Mouse (Mus musculus): ENCODE measurements around the gene Tmem178b. TPM values are rescaled to one million over a fixed set of nuclear protein-coding genes. Genes with fewer than 3 reads are reported as not detected.

Gene Tmem178b
- polyA plus RNA-seq, 1 experiment from 2014 or later: 1.2 TPM

DNA sequence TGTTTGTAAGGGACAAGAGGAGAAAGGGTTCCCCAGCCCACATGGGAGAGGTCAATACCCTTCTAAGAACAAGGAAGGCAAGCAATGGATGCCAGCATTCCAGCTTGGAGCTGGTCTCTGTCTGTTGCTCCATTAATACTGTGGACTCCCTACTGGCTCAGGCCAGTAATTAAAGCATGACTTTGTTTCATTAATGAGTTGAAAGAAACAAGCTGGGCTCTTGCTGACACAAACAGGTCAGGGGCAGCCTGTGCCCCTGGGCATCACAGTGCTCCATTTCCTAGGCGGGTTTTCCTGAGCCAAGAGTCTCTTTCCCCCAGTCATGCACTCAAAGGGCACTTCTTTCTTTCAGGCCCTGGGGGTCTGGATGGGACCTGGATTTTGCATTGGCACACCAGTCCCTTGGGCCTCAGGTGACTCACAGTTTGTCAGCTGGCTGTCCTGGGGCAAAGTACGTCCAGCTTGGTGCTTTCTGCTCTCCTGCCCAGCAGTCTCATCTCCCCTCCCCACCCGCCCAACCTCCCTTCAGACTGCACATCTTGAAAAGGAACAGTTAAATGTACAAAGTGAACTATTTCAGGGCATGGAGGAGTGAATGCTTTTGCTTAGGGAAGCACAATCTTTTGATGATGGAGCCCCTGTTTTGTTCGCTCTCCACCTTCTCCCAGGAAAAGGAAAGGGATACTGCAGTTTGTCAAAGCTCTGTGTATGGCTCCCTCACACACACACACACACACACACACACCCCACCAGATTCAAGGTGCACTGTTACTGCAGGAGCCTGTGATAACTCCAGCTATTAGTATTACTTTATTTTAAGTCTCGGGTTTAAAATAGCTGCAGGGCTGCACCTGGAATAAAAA, 188.5 kb downstream of the Tmem178b start:
- no peak overlapping the region for H3K9ac ChIP-seq (ENCODE audit: low read length)
- no peak overlapping the region for H3K4me3 ChIP-seq (replicated peaks; ENCODE audit: low read length)
- H3K4me2 ChIP-seq (ENCODE audit: low read depth, low read length): no peak overlapping the region
- H3K4me1 ChIP-seq (ENCODE audit: control insufficient read depth, insufficient read depth, low read length): no peaks in the 10 kb centered on the region
- no peaks in the 10 kb centered on the region for H3K9me3 ChIP-seq (replicated peaks; ENCODE audit: control insufficient read depth, low read length)
- no peaks in the 10 kb centered on the region for H3K27me3 ChIP-seq (ENCODE audit: control insufficient read depth, insufficient read depth, low read length)
- H3K27ac ChIP-seq (ENCODE audit: low read length): no peak overlapping the region
- WGBS: 73% methylated on average over 5 of the region's 5 CpGs
- no peaks in the 10 kb centered on the region for H3K36me3 ChIP-seq (ENCODE audit: control insufficient read depth, insufficient read depth, low read length)
- no peak for ATAC-seq (ENCODE audit: insufficient read depth, low FRiP score)

DNA sequence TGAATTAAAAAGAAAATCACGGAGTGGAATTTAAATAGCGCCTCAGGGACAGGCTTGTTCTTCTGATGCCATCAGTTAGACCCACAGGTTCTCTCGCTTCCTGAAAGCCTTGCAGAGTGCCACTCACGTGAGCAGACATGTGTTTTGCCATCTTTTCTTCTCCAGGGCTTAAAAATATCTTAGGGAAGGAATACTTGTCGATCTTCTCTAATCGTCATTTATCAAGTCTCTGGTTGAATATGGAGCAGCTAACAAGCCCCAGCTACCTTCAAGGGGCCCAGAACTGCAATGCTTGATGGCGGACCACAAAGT, 189.1 kb downstream of the Tmem178b start:
- 87% methylated on average over 7 of the region's 7 CpGs for WGBS
- H3K4me2 ChIP-seq (ENCODE audit: low read depth, low read length): no peak overlapping the region
- no peak for ATAC-seq (ENCODE audit: insufficient read depth, low FRiP score)
- no peaks in the 10 kb centered on the region for H3K4me1 ChIP-seq (ENCODE audit: control insufficient read depth, insufficient read depth, low read length)
- H3K4me3 ChIP-seq (replicated peaks; ENCODE audit: low read length): no peak overlapping the region
- H3K9ac ChIP-seq (ENCODE audit: low read length): no peak overlapping the region
- H3K36me3 ChIP-seq (ENCODE audit: control insufficient read depth, insufficient read depth, low read length): no peaks in the 10 kb centered on the region
- H3K9me3 ChIP-seq (replicated peaks; ENCODE audit: control insufficient read depth, low read length): no peaks in the 10 kb centered on the region
- no peaks in the 10 kb centered on the region for H3K27me3 ChIP-seq (ENCODE audit: control insufficient read depth, insufficient read depth, low read length)
- no peak overlapping the region for H3K27ac ChIP-seq (ENCODE audit: low read length)

DNA sequence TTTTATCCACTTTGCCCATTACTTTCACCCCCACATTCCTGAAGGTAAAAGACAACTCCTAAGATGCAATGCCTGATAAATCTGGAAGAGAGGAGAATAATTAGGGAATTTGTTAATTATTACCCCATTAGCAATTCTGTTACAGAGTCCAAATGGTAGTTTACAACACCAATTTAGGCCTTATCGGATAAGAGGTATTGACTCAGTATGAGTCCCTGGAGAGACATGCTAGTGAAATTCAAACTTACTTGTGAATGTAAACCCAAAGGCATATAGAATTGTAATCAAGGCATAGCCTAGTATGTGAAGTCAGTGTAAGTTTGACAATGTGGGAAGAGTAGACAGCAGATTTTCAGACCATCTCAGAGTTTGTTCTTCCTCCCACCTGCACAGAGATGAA, 190.4 kb downstream of the Tmem178b start:
- Histone ChIP-seq H3K4me3 (replicated peaks; ENCODE audit: low read length) (no peak overlapping the region), H3K9ac (ENCODE audit: low read length) (no peak overlapping the region), H3K4me1 (ENCODE audit: control insufficient read depth, insufficient read depth, low read length) (no peaks in the 10 kb centered on the region), H3K4me2 (ENCODE audit: low read depth, low read length) (no peak overlapping the region), H3K27ac (ENCODE audit: low read length) (no peak overlapping the region), H3K36me3 (ENCODE audit: control insufficient read depth, insufficient read depth, low read length) (no peaks in the 10 kb centered on the region), H3K9me3 (replicated peaks; ENCODE audit: control insufficient read depth, low read length) (no peaks in the 10 kb centered on the region), H3K27me3 (ENCODE audit: control insufficient read depth, insufficient read depth, low read length) (no peaks in the 10 kb centered on the region)
- WGBS: 86% methylated on average over 1 of the region's 1 CpGs
- ATAC-seq (ENCODE audit: insufficient read depth, low FRiP score): no peak

DNA sequence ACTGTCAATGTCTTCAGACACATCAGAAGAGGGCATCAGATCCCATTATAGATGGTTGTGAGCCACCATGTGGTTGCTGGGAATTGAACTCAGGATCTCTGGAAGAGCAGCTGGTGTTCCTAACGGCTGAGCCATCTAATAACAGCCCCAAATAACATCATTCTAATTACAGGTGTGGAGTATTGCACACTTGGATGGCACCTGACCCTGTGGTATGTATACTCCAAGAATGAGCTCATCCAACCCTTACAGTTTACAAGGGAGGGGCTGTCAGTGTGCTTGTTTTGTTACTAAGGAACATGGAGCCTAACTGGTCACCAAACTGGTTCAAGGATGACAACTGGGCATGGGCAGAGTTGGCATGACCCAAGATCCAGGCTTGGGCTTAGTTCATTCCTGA, 190.8 kb downstream of the Tmem178b start:
- ATAC-seq (ENCODE audit: insufficient read depth, low FRiP score): no peak
- H3K4me2 ChIP-seq (ENCODE audit: low read depth, low read length): no peak overlapping the region
- H3K27me3 ChIP-seq (ENCODE audit: control insufficient read depth, insufficient read depth, low read length): no peaks in the 10 kb centered on the region
- no peak overlapping the region for H3K4me3 ChIP-seq (replicated peaks; ENCODE audit: low read length)
- WGBS: 74% methylated on average over 1 of the region's 1 CpGs
- H3K36me3 ChIP-seq (ENCODE audit: control insufficient read depth, insufficient read depth, low read length): no peaks in the 10 kb centered on the region
- H3K27ac ChIP-seq (ENCODE audit: low read length): no peak overlapping the region
- no peak overlapping the region for H3K9ac ChIP-seq (ENCODE audit: low read length)
- H3K4me1 ChIP-seq (ENCODE audit: control insufficient read depth, insufficient read depth, low read length): no peaks in the 10 kb centered on the region
- no peaks in the 10 kb centered on the region for H3K9me3 ChIP-seq (replicated peaks; ENCODE audit: control insufficient read depth, low read length)

DNA sequence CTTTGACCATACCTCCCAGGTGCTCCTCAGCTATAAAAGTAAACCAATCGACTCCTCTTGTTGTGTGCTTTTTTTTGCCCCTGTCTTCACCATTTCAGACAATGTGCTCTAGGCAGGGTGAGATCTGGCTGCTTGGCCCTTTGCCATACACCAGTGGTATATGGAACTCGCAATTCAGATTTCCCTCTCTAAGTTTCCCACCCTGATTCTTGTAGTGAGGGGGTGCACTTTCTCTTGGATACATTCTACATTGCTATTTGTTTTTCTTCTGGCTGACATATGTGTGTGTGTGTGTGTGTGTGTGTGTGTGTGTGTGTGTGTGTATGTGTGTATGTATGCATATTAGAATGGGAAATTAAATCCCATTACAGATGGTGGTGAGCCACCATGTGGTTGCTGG, 191.3 kb downstream of the Tmem178b start:
- no peaks in the 10 kb centered on the region for H3K4me1 ChIP-seq (ENCODE audit: control insufficient read depth, insufficient read depth, low read length)
- WGBS: 77% methylated on average over 2 of the region's 2 CpGs
- H3K36me3 ChIP-seq (ENCODE audit: control insufficient read depth, insufficient read depth, low read length): no peaks in the 10 kb centered on the region
- H3K27ac ChIP-seq (ENCODE audit: low read length): no peak overlapping the region
- H3K9ac ChIP-seq (ENCODE audit: low read length): no peak overlapping the region
- no peaks in the 10 kb centered on the region for H3K27me3 ChIP-seq (ENCODE audit: control insufficient read depth, insufficient read depth, low read length)
- no peak for ATAC-seq (ENCODE audit: insufficient read depth, low FRiP score)
- H3K9me3 ChIP-seq (replicated peaks; ENCODE audit: control insufficient read depth, low read length): no peaks in the 10 kb centered on the region
- H3K4me3 ChIP-seq (replicated peaks; ENCODE audit: low read length): no peak overlapping the region
- H3K4me2 ChIP-seq (ENCODE audit: low read depth, low read length): no peak overlapping the region

DNA sequence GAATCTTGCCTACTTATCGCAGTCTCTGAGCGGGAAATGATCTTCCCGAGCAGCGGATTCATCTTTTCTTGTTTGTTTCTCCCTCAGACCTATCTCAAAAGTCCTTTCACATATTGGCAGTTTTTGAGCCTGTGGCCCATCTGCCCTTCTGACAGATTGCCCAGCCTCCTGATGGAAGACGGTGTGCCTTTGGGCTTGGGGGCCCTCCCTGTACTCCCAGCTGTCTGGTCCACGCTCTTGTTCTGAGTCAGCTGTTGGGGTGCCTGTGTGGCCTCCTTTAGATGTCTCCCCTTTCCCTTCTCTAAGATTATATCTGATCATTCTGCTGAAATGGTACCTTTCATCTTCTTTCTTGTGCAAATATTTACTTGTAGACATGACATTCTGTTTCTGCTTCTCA, 195.4 kb downstream of the Tmem178b start:
- Histone ChIP-seq H3K4me1 (ENCODE audit: control insufficient read depth, insufficient read depth, low read length) (no peaks in the 10 kb centered on the region), H3K27ac (ENCODE audit: low read length) (no peak overlapping the region), H3K9ac (ENCODE audit: low read length) (no peak overlapping the region), H3K9me3 (replicated peaks; ENCODE audit: control insufficient read depth, low read length) (no peaks in the 10 kb centered on the region; the same call in 1 of the 2 replicates), H3K4me3 (replicated peaks; ENCODE audit: low read length) (no peak overlapping the region), H3K27me3 (ENCODE audit: control insufficient read depth, insufficient read depth, low read length) (no peaks in the 10 kb centered on the region), H3K4me2 (ENCODE audit: low read depth, low read length) (no peak overlapping the region), H3K36me3 (ENCODE audit: control insufficient read depth, insufficient read depth, low read length) (no peaks in the 10 kb centered on the region)
- ATAC-seq (ENCODE audit: insufficient read depth, low FRiP score): no peak
- WGBS: 31% methylated on average over 6 of the region's 6 CpGs

DNA sequence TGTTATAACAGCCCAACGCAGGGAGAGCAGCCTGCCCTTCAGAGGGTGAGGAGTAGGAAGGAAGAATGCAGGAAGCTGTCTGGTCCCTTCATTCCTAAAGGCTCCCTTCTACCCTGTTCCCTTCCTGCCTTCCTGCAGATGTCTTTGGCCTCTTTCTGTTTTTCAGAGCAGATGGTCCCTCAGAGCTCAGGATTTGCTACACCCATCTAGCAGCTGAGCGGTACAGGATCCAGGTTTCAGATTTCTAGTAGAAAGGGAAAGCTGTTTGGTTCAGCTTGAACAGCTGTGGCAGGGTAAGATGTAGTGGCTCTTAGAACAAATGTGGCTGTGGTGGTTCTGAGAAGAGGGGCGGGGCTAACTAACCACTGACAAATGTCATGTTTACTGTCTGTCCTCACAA, 197.9 kb downstream of the Tmem178b start:
- 0 out of 2 replicates have a peak, but pooled peaks have one; percentile 44 for ATAC-seq (ENCODE audit: insufficient read depth, low FRiP score)
- Histone ChIP-seq H3K4me2 (ENCODE audit: low read depth, low read length) (no peak overlapping the region), H3K4me1 (ENCODE audit: control insufficient read depth, insufficient read depth, low read length) (no peaks in the 10 kb centered on the region), H3K36me3 (ENCODE audit: control insufficient read depth, insufficient read depth, low read length) (no peaks in the 10 kb centered on the region), H3K27me3 (ENCODE audit: control insufficient read depth, insufficient read depth, low read length) (no peaks in the 10 kb centered on the region), H3K4me3 (replicated peaks; ENCODE audit: low read length) (no peak overlapping the region), H3K9ac (ENCODE audit: low read length) (no peak overlapping the region), H3K9me3 (replicated peaks; ENCODE audit: control insufficient read depth, low read length) (no peaks in the 10 kb centered on the region; the same call in 1 of the 2 replicates), H3K27ac (ENCODE audit: low read length) (no peak overlapping the region)
- 22% methylated on average over 3 of the region's 3 CpGs for WGBS

DNA sequence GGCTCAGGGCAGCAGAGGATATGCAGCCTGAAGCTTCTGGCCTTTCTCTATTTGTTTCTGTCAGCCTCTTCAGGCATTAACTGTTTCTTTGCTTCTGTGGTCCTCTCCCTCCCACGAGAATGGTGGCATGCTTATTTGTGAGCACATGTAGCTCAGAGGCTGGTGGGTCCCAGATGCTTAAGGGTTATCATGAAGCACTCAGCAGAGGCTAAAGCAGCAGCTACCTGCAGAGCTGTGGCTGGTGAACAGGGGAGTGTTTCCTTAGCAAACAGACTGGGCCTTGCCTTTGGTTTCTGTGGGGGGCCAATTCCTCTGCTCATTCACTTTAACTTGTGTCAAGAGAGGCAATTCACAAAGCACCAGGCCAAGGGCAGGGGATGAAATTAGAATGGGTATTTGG, 203.0 kb downstream of the Tmem178b start:
- Histone ChIP-seq H3K27ac (ENCODE audit: low read length) (no peak overlapping the region), H3K4me3 (replicated peaks; ENCODE audit: low read length) (no peak overlapping the region), H3K9me3 (replicated peaks; ENCODE audit: control insufficient read depth, low read length) (no peaks in the 10 kb centered on the region), H3K36me3 (ENCODE audit: control insufficient read depth, insufficient read depth, low read length) (no peaks in the 10 kb centered on the region), H3K4me2 (ENCODE audit: low read depth, low read length) (no peak overlapping the region), H3K4me1 (ENCODE audit: control insufficient read depth, insufficient read depth, low read length) (no peaks in the 10 kb centered on the region), H3K9ac (ENCODE audit: low read length) (no peak overlapping the region), H3K27me3 (ENCODE audit: control insufficient read depth, insufficient read depth, low read length) (no peaks in the 10 kb centered on the region)
- 6% methylated on average over 1 of the region's 1 CpGs for WGBS
- no peak; the same call in 1 of the 2 replicates for ATAC-seq (ENCODE audit: insufficient read depth, low FRiP score)

DNA sequence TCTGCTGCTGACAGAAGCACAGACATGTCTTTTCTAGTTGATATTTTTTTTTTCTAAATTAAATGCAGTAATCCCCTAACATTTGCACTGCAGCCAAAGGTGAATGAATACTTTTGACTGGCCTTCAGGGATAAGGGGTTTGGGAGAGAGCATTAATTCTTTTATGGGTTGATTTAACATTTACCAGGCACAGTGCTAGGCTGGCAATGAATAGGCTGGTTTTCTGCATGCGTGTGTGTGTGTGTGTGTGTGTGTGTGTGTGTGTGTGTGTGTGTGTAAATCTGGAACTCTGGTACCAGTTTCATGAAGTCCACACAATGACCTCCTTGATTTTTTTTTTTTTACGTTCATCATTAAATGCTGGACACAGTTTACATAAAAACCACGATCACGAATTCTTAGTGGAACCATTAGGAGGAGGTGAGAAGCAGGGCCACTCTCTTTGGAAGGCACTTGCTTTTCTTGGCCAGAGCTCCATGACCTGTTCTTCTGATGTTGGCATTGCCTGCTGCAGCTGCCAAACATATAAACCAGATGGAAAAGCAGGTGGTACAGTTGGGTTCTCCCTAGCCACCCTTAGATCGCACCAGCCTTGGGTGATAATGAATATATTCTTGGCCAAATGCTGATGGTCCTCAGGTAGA, 203.7 kb downstream of the Tmem178b start:
- Histone ChIP-seq H3K4me2 (ENCODE audit: low read depth, low read length) (no peak overlapping the region), H3K4me1 (ENCODE audit: control insufficient read depth, insufficient read depth, low read length) (no peaks in the 10 kb centered on the region), H3K9ac (ENCODE audit: low read length) (no peak overlapping the region), H3K27me3 (ENCODE audit: control insufficient read depth, insufficient read depth, low read length) (no peaks in the 10 kb centered on the region), H3K9me3 (replicated peaks; ENCODE audit: control insufficient read depth, low read length) (no peaks in the 10 kb centered on the region), H3K27ac (ENCODE audit: low read length) (no peak overlapping the region), H3K4me3 (replicated peaks; ENCODE audit: low read length) (no peak overlapping the region), H3K36me3 (ENCODE audit: control insufficient read depth, insufficient read depth, low read length) (no peaks in the 10 kb centered on the region)
- 73% methylated on average over 5 of the region's 5 CpGs for WGBS
- no peak for ATAC-seq (ENCODE audit: insufficient read depth, low FRiP score)
